Mouse (Mus musculus) embryonic fibroblast, embryonic 13.5 days (primary cell): ENCODE data around the gene Zfp719. TPM values are rescaled to one million over a fixed set of nuclear protein-coding genes. Genes with fewer than 3 reads are reported as not detected.

ENCODE experiments used
- H3K27ac ChIP-seq: 2 replicates; pipeline ENCODE4 v1.5.1; 2012; ENCODE audit warnings: low read length, control low read depth, inconsistent platforms; ENCODE audit not compliant: insufficient read depth
- H3K4me1 ChIP-seq: 2 replicates; pipeline ENCODE4 v1.6.1; 2011; ENCODE audit warnings: low read length; ENCODE audit not compliant: control insufficient read depth, insufficient read depth
- H3K4me3 ChIP-seq: 2 replicates; pipeline ENCODE4 v1.5.1; 2011; ENCODE audit warnings: mild to moderate bottlenecking, control low read depth, low read length; ENCODE audit not compliant: insufficient read depth
- CTCF ChIP-seq: IDR thresholded peaks from 2 replicates; pipeline ENCODE4 v1.5.1; 2011; ENCODE audit warnings: mild to moderate bottlenecking, control low read depth, low read length, moderate library complexity, borderline replicate concordance; ENCODE audit not compliant: insufficient read depth
- POLR2A ChIP-seq: IDR thresholded peaks from 2 replicates; pipeline ENCODE4 v1.6.1; 2011; ENCODE audit warnings: low read depth, mild to moderate bottlenecking, control low read depth, low read length, moderate library complexity
- polyA plus RNA-seq: library from polyadenylated mRNA; stranded (reverse); fragments of >200 nt; gene quantifications from 2 replicates; pipeline ENCODE4 v1.2.4, GENCODE M21; 2011; ENCODE audit warnings: low read depth; ENCODE audit not compliant: missing spikeins, insufficient read length

Zfp719 gene
- polyA plus RNA-seq, 1 experiment: 24.2 TPM

DNA sequence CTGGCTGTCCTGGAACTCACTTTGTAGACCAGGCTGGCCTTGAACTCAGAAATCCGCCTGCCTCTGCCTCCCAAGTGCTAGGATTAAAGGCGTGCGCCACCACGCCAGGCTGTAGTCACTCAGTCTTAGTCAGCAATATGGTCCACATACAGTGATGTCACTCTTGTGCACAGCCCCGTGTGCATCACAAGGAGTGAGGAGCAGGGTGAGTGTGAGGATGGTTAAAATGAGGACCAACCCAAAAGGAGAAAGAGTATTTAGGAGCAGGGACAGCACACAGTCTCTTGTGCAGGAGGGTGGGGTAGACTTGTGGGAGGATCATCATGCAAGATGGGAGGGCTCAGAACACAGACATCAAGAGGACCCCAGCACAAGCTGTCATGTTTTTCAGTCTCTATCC lies 24.1 kb upstream of the Zfp719 start:
- Histone ChIP-seq H3K4me1 (peaks cover 5% of the 10 kb centered on the region), H3K27ac (no peak overlapping the region), H3K4me3 (no peak overlapping the region)
- TF ChIP-seq POLR2A: no peak
- no peak for TF ChIP-seq CTCF

DNA sequence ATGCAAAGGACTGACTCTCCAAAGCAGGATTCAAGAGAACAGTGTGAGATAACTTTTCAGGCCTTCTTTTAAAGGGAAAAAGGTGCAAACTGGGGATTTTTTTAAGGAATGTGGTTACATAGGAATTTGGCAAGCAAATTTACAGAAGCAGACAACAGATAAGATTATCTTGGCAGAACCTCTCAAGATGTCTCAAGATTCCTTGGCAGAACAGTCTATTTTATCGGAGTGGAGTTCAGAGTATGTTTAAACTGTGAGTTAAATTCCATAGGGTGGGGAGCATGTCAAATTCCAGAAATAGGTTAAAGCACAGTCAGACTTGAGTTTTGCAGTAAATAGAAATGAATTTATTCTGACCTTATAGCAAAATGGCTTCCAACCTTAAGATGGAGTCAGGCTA lies 22.5 kb upstream of the Zfp719 start:
- Histone ChIP-seq H3K4me1 (peaks cover 5% of the 10 kb centered on the region), H3K27ac (peak overlapping the region; percentile 53), H3K4me3 (no peak overlapping the region)
- no peak for TF ChIP-seq CTCF
- TF ChIP-seq POLR2A: no peak

GRCm38 (mm10) chr7:43562006-43562633 lies 17.3 kb upstream of the Zfp719 start, which contains the start of gene Zfp658:
TSS of gene Zfp658 (plus strand) at chr7:43562256.
- peaks cover 4% of the 10 kb centered on the region; the same call in 1 of the 2 replicates for H3K4me1 ChIP-seq
- peak; percentile 66; the same call in 1 of the 2 replicates for TF ChIP-seq POLR2A
- no peak for TF ChIP-seq CTCF
- peak within 1 kb of the TSS; percentile 65 for H3K4me3 ChIP-seq
- H3K27ac ChIP-seq: peak within 1 kb of the TSS; percentile 38

- no peak for TF ChIP-seq CTCF
- TF ChIP-seq POLR2A: peak; percentile 43; the same call in 1 of the 2 replicates
- Histone ChIP-seq H3K4me3 (peak overlapping the region; percentile 65), H3K27ac (peak overlapping the region; percentile 38; the same call in 1 of the 2 replicates), H3K4me1 (peaks cover 4% of the 10 kb centered on the region; the same call in 1 of the 2 replicates)
Measured at GRCm38 (mm10) chr7:43562651-43563070, 16.7 kb upstream of the Zfp719 start.

DNA sequence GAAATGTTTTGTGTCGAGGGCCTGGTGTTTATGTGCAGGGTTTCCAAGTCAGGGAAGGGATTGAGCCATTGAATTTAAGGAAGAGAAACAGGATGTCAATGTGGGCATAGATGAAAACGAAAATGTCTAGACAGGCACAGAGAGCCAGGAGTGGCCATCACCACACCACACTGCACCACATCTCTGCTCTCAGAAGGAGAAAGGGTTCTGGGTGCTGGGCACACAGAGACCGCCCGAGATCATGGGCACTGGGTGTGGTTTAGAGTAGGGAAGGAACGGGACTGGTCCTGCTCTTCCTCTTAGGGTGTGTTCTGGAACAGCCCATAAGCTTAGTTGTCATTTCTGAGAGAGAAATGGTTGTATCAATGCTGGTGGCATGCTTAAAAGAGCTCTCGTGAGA lies 16.1 kb upstream of the Zfp719 start:
- Histone ChIP-seq H3K27ac (0 out of 2 replicates have a peak overlapping the region, but pooled peaks have one; percentile 7), H3K4me3 (peak overlapping the region; percentile 65), H3K4me1 (peaks cover 4% of the 10 kb centered on the region; the same call in 1 of the 2 replicates)
- TF ChIP-seq POLR2A: no peak
- no peak for TF ChIP-seq CTCF

DNA sequence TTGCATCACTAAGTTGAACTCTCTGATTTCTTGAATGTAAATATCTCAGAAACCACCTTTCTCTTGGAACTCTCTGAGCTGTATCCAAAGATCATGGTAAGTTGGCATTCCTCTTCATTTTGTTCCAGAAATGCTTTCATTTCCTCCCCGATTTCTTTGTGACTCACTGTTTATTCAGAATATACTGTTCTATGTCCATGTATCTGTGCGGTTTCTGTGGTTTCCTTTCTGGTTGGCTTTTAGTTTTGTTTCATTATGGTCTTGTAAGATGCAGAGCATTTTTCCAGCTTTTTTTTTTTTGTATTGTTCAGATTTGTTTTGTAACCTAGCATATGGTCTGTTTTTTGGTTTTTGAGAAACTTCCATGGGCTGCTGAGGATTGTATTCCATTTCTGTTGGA lies 8.2 kb upstream of the Zfp719 start:
- H3K4me3 ChIP-seq: no peak overlapping the region
- H3K4me1 ChIP-seq: no peaks in the 10 kb centered on the region
- TF ChIP-seq POLR2A: no peak
- no peak for TF ChIP-seq CTCF
- H3K27ac ChIP-seq: no peak overlapping the region

- Histone ChIP-seq H3K27ac (peak overlapping the region; percentile 91; the same call in 1 of the 2 replicates), H3K4me1 (0 out of 2 replicates have a peak, but pooled peaks cover 7% of the 10 kb centered on the region), H3K4me3 (peak overlapping the region; percentile 67)
- no peak for TF ChIP-seq POLR2A
- TF ChIP-seq CTCF: no peak
Measured at GRCm38 (mm10) chr7:43580526-43580925, 1.1 kb downstream of the Zfp719 start.

GRCm38 (mm10) chr7:43584790-43585189 lies 5.4 kb downstream of the Zfp719 start:
- no peak overlapping the region for H3K27ac ChIP-seq
- H3K4me3 ChIP-seq: no peak overlapping the region
- TF ChIP-seq POLR2A (no peak), CTCF (no peak)
- 0 out of 2 replicates have a peak, but pooled peaks cover 7% of the 10 kb centered on the region for H3K4me1 ChIP-seq

- no peak for TF ChIP-seq POLR2A
- TF ChIP-seq CTCF: no peak
- H3K4me1 ChIP-seq: no peaks in the 10 kb centered on the region
- H3K27ac ChIP-seq: no peak overlapping the region
- no peak overlapping the region for H3K4me3 ChIP-seq
Measured at GRCm38 (mm10) chr7:43601884-43602283, 22.5 kb downstream of the Zfp719 start.

DNA sequence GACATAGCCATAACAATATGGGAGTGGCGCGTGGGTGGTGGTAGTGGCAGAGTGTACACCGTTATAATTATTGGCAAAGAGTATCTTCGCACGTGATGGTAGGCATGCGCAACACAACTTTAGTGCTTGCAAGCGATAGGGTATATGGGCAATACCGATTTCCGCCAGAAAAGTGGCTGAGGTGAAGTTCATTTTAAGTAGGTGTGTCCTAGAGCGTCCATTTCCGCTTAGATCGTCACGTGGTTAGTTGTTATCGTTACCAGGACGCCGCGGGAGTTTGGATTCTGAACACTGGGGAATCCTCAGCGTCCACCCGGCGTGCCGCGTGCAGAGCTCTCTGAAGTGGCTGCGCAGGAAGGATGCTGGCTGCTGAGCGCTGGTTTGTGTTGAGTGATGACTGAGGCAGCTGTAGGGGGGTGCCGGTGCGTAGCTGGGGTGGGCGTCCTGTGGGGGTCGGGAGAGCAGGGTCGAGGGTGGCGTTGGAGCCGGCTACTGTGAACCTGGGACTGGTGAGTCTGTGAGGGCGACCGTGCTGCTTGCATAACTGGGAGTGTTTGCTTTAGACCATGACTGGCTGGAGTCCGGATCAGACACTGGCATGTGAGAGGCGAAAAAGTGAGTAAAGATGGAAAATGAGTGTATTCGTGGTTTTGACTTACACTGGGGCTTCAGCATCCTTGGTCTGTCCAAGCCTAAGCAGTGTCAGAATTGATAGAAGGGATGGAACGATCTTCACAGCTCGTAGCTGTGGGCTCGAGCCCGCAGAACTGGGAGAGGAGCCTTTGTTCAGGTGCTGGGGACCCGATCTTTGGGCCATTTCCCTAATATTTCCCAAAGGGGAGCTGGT lies 27.7 kb downstream of the Zfp719 start, which contains the start of gene Zfp819:
TSS of gene Zfp819 (plus strand) at position 274 of the 847 bp plus-strand sequence.
- Histone ChIP-seq H3K4me3 (peak within 1 kb of the TSS; percentile 31), H3K27ac (no peak within 1 kb of the TSS), H3K4me1 (no peaks in the 10 kb centered on the region)
- TF ChIP-seq CTCF (no peak), POLR2A (no peak)
